Mouse (Mus musculus): Measurements from ENCODE around the gene Trnau1ap. TPM values are rescaled to one million over a fixed set of nuclear protein-coding genes. Genes with fewer than 3 reads are reported as not detected.
"Not testable (repeated sequence)": the region's sequence is repeated elsewhere in the genome, so short reads cannot be mapped to it uniquely, and the experiment has no call there.

Gene Trnau1ap
- total RNA-seq, 1 experiment from 2014 or later, result 33.2 TPM

GRCm38 (mm10) chr4:132344403-132345134 lies 15.2 kb upstream of the Trnau1ap start:
- DNase-seq, result peak; percentile 39

GRCm38 (mm10) chr4:132341451-132341850 lies 12.1 kb upstream of the Trnau1ap start:
- DNase-seq, result no peak

GRCm38 (mm10) chr4:132338943-132339342 lies 9.6 kb upstream of the Trnau1ap start:
- DNase-seq, result peak; percentile 76

GRCm38 (mm10) chr4:132332880-132333279 lies 3.5 kb upstream of the Trnau1ap start:
- no peak for DNase-seq

GRCm38 (mm10) chr4:132331960-132332359 lies 2.6 kb upstream of the Trnau1ap start:
- no peak for DNase-seq

- DNase-seq, result no peak
Measured at GRCm38 (mm10) chr4:132329835-132330354, 557 bp upstream of the Trnau1ap start.

GRCm38 (mm10) chr4:132328391-132328982 lies 851 bp downstream of the Trnau1ap start:
- DNase-seq, result no peak

GRCm38 (mm10) chr4:132326481-132326880 lies 2.9 kb downstream of the Trnau1ap start:
- no peak for DNase-seq

GRCm38 (mm10) chr4:132315711-132316110 lies 13.6 kb downstream of the Trnau1ap start:
- no peak for DNase-seq

GRCm38 (mm10) chr4:132312627-132313026 lies 16.7 kb downstream of the Trnau1ap start:
- DNase-seq, result no peak

GRCm38 (mm10) chr4:132311801-132312200 lies 17.5 kb downstream of the Trnau1ap start:
- DNase-seq, result no peak

- DNase-seq, result no peak
Measured at GRCm38 (mm10) chr4:132311209-132311608, 18.1 kb downstream of the Trnau1ap start.

- peak; percentile 46 for DNase-seq
Measured at GRCm38 (mm10) chr4:132309849-132310472, 19.4 kb downstream of the Trnau1ap start.

GRCm38 (mm10) chr4:132309140-132309848 lies 20.0 kb downstream of the Trnau1ap start:
- DNase-seq, result peak; percentile 26

GRCm38 (mm10) chr4:132308437-132309139 lies 20.8 kb downstream of the Trnau1ap start:
- peak; percentile 94 for DNase-seq

GRCm38 (mm10) chr4:132306004-132306403 lies 23.3 kb downstream of the Trnau1ap start:
- no peak for DNase-seq

- DNase-seq, result no peak
Measured at GRCm38 (mm10) chr4:132305276-132305675, 24.1 kb downstream of the Trnau1ap start.

- not testable (repeated sequence) for DNase-seq
Measured at GRCm38 (mm10) chr4:132303484-132303883, 25.9 kb downstream of the Trnau1ap start.

- peak; percentile 76 for DNase-seq
Measured at GRCm38 (mm10) chr4:132302939-132303479, 26.3 kb downstream of the Trnau1ap start, which contains the start of gene Rab42. Rab42 (minus strand) TSS chr4:132303385.

- DNase-seq, result peak; percentile 29
Measured at GRCm38 (mm10) chr4:132301965-132302938, 27.1 kb downstream of the Trnau1ap start.

Data from adrenal gland, postnatal 14 days (tissue).